Mouse (Mus musculus) layer of hippocampus, adult 2 months (tissue): Measurements from ENCODE around the gene Serpind1. TPM values are rescaled to one million over a fixed set of nuclear protein-coding genes. Genes with fewer than 3 reads are reported as not detected.

Experiments
- DNase-seq, 2 experiments: peaks; one replicate each; pipeline ENCODE4 v3.0.0; 2022; ENCODE audit warnings: low spot score in 2 of 2
- H3K27ac ChIP-seq: fragments of 200-600 bp; 2 replicates; pipeline ENCODE4 v1.8.1; 2022
- H3K4me3 ChIP-seq: fragments of 200-600 bp; 2 replicates; pipeline ENCODE4 v1.8.1; 2022; ENCODE audit warnings: mild to moderate bottlenecking
- CTCF ChIP-seq: fragments of 200-600 bp; conservative IDR thresholded peaks from 2 replicates; pipeline ENCODE4 v1.8.1; 2022; ENCODE audit warnings: antibody characterized with exemption, mild to moderate bottlenecking, moderate library complexity
- total RNA-seq, 2 experiments: library from RNA; stranded (reverse); gene quantifications; 2 replicates each; pipeline ENCODE4 v1.2.3; 2021

The Serpind1 gene
- total RNA-seq, 2 experiments from 2014 or later, result 0.79 to 1.4 TPM

GRCm38 (mm10) chr16:17383594-17384326 is 52.6 kb downstream of the Serpind1 start:
- DNase-seq, result no peak
- no peak overlapping the region for H3K4me3 ChIP-seq
- TF ChIP-seq CTCF, result no peak
- H3K27ac ChIP-seq, result no peak overlapping the region

DNA sequence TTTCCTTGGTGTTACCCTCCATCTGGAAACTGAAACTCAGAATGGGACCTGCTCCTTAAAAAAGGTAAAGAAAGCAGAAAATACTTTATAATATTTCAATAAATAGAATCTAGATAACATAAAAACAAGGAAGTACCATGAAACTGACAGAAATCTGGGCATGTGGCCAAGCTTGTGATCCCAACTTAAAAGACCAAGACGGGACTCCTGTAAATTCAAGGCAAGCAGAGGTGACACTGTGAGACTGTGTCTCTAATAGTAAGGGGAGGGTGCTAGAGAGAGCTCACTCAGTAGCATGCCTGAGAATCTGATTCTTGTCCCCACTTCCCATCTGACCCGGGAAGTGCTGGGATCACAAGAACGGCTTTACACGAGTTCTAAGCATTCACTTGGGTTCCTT is 61.6 kb downstream of the Serpind1 start:
- DNase-seq, result no peak
- no peak overlapping the region for H3K4me3 ChIP-seq
- TF ChIP-seq CTCF, result no peak
- no peak overlapping the region for H3K27ac ChIP-seq

Other genes starting within 250 kb of the Serpind1 start
- gene Ppil2, start 220.1 kb upstream of the Serpind1 start, total RNA-seq, result 100 to 1,000 TPM in 1 of 2 experiments, 10 to 100 TPM in 1; 91.3 to 105 TPM
- 1 to 10 TPM in 1 of 2 experiments, under 1 TPM in 1; 0.76 to 1.8 TPM for gene 2610318N02Rik, start 206.2 kb upstream of the Serpind1 start, total RNA-seq
- gene Sdf2l1, start 199.0 kb upstream of the Serpind1 start, total RNA-seq, result 10 to 100 TPM; 21.6 to 26.4 TPM
- 10 to 100 TPM; 24.5 to 25.2 TPM for gene Ydjc, start 186.8 kb upstream of the Serpind1 start, total RNA-seq
- 1 to 10 TPM; 2.0 to 2.7 TPM for gene Ccdc116, start 184.1 kb upstream of the Serpind1 start, total RNA-seq
- gene Ube2l3, start 128.7 kb upstream of the Serpind1 start, total RNA-seq, result 100 to 1,000 TPM; 133 to 139 TPM
- 1 to 10 TPM; 3.9 to 4.3 TPM for gene Rimbp3, start 122.8 kb upstream of the Serpind1 start, total RNA-seq
- gene Hic2, start 97.8 kb upstream of the Serpind1 start, total RNA-seq, result 1 to 10 TPM; 5.2 to 5.5 TPM
- 100 to 1,000 TPM in 1 of 2 experiments, 10 to 100 TPM in 1; 98.5 to 116 TPM for gene Tmem191c, start 55.3 kb upstream of the Serpind1 start, total RNA-seq
- gene Snap29, start 74.6 kb downstream of the Serpind1 start, total RNA-seq, result 10 to 100 TPM; 19.4 to 20.6 TPM
- gene Pi4ka, start 74.9 kb downstream of the Serpind1 start, total RNA-seq, result 100 to 1,000 TPM; 275 to 301 TPM
- 10 to 100 TPM; 33.5 to 37.4 TPM for gene Crkl, start 120.6 kb downstream of the Serpind1 start, total RNA-seq
- gene Aifm3, start 158.2 kb downstream of the Serpind1 start, total RNA-seq, result 100 to 1,000 TPM; 112 to 116 TPM
- 100 to 1,000 TPM; 186 to 201 TPM for gene Lztr1, start 177.3 kb downstream of the Serpind1 start, total RNA-seq
- 10 to 100 TPM; 42.3 to 45.4 TPM for gene Thap7, start 199.8 kb downstream of the Serpind1 start, total RNA-seq
- gene Lrrc74b, start 229.9 kb downstream of the Serpind1 start, total RNA-seq, result under 1 TPM; 0.36 to 0.56 TPM
- 1 to 10 TPM in 1 of 2 experiments, under 1 TPM in 1; 0.95 to 1.4 TPM for gene P2rx6, start 230.5 kb downstream of the Serpind1 start, total RNA-seq